Mouse (Mus musculus) limb, embryonic 14.5 days (tissue): ENCODE measurements at regions not wholly inside any gene's neighbourhood (a gene's known extent, or its start where the extent isn't known, plus 50 kb on each side); places are given as distances from the start of the nearest gene placed in this dataset.

Source experiments
- ATAC-seq: fragments of 200-750 bp; cut with Nextera tagmentation; 2 replicates; pipeline ENCODE4 v1.8.0; 2017; ENCODE audit warnings: low read depth, moderate number of reproducible peaks, moderate TSS enrichment; ENCODE audit not compliant: low FRiP score
- DNase-seq: peaks from one replicate; pipeline ENCODE4 v3.0.0-alpha.2; 2015; ENCODE audit warnings: low spot score
- H3K27ac ChIP-seq: fragments of 300-500 bp; sonication (generic); replicated peaks from 2 replicates; pipeline ENCODE4 v1.5.1; 2014; ENCODE audit warnings: low read depth, mild to moderate bottlenecking, low read length, moderate library complexity, mixed read lengths
- H3K27me3 ChIP-seq: fragments of 300-500 bp; sonication (generic); 2 replicates; pipeline ENCODE4 v1.6.1; 2014; ENCODE audit warnings: low read length, mixed read lengths; ENCODE audit not compliant: control insufficient read depth, insufficient read depth
- H3K36me3 ChIP-seq: fragments of 300-500 bp; sonication (generic); 2 replicates; pipeline ENCODE4 v1.6.1; 2014; ENCODE audit warnings: mild to moderate bottlenecking, low read length, moderate library complexity, mixed read lengths; ENCODE audit not compliant: control insufficient read depth, insufficient read depth
- H3K4me1 ChIP-seq: fragments of 300-500 bp; sonication (generic); 2 replicates; pipeline ENCODE4 v1.6.1; 2014; ENCODE audit warnings: antibody characterized with exemption, low read length, mixed read lengths; ENCODE audit not compliant: control insufficient read depth, insufficient read depth
- H3K4me2 ChIP-seq: fragments of 300-500 bp; sonication (generic); replicated peaks from 2 replicates; pipeline ENCODE4 v1.6.1; 2014; ENCODE audit warnings: low read depth, mild to moderate bottlenecking, low read length, moderate library complexity; ENCODE audit not compliant: severe bottlenecking
- H3K4me3 ChIP-seq: fragments of 300-500 bp; sonication (generic); replicated peaks from 2 replicates; pipeline ENCODE4 v1.5.1; 2014; ENCODE audit warnings: low read length
- H3K9ac ChIP-seq: fragments of 300-500 bp; sonication (generic); 2 replicates; pipeline ENCODE4 v1.6.1; 2014; ENCODE audit warnings: mild to moderate bottlenecking, low read depth, low read length, moderate library complexity; ENCODE audit not compliant: severe bottlenecking
- H3K9me3 ChIP-seq: fragments of 300-500 bp; sonication (generic); 2 replicates; pipeline ENCODE4 v1.6.1; 2016; ENCODE audit warnings: low read length; ENCODE audit not compliant: control insufficient read depth
- POLR2A ChIP-seq: fragments of 200-500 bp; IDR thresholded peaks from 2 replicates; pipeline ENCODE4 v1.8.0; 2012; ENCODE audit warnings: inconsistent platforms, mild to moderate bottlenecking, moderate library complexity, borderline replicate concordance; ENCODE audit not compliant: insufficient read depth, insufficient read length; ENCODE audit errors: extremely low read depth
- WGBS: fragments of 180-500 bp; shearing (Covaris S2); extraction: QIAGEN DNeasy Blood & Tissue Kit; methylation state at CpG from one replicate; pipeline ENCODE4 v1.1.7; 2014; 5-methylcytosine and 5-hydroxymethylcytosine counted together

DNA sequence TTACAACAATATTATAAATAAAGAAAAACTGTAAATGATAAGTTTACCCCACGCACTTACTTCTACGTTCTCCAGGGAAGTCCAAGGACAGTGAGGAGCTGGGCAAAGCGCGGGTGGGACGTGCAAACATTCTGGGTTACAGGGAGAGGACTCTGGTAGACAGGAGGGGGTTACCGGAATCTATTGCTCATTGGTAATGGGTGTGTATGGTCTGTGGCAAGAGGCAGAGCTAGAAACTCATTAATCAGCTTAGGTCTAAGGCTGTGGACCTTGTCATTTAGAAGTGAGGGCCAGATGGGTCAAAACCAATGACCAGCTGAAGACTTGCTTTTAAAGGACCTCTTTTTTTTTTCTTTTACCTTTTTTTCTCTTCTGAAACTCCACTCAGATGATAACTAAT, 107.9 kb upstream of the Hmgn3 start:
- no peak for TF ChIP-seq POLR2A
- H3K4me2 ChIP-seq = no peak overlapping the region
- H3K36me3 ChIP-seq = no peaks in the 10 kb centered on the region
- no peak overlapping the region for H3K27ac ChIP-seq
- H3K9ac ChIP-seq = no peak overlapping the region
- no peak overlapping the region for H3K4me3 ChIP-seq
- WGBS = 95% methylated on average over 6 of the region's 6 CpGs
- H3K4me1 ChIP-seq = no peaks in the 10 kb centered on the region
- no peak for ATAC-seq
- H3K9me3 ChIP-seq = no peaks in the 10 kb centered on the region
- no peaks in the 10 kb centered on the region for H3K27me3 ChIP-seq
- DNase-seq = no peak

DNA sequence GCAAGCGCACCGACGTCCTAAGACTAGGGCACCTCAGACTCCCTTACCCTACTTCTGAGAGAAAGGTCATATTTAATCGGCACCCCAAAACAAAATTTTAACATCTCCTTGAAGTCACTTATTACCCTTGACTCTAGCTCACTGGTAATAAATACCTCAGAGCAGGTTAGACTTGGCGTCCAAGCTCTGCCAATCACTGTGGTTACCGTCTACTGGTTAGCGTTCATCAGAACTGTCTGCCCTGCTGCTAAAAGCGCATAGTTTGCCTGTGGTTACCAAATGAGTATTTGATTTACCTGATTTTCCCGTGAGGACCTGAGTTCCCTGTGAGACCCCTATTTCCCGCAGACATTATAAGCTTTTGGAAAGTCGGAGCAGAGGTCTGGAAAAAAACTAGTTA, 107.3 kb upstream of the Hmgn3 start:
- DNase-seq (no peak), ATAC-seq (no peak)
- Histone ChIP-seq H3K4me1 (no peaks in the 10 kb centered on the region), H3K9ac (no peak overlapping the region), H3K27me3 (no peaks in the 10 kb centered on the region), H3K27ac (no peak overlapping the region), H3K4me2 (no peak overlapping the region), H3K36me3 (no peaks in the 10 kb centered on the region), H3K4me3 (no peak overlapping the region), H3K9me3 (no peaks in the 10 kb centered on the region)
- WGBS = 83% methylated on average over 11 of the region's 11 CpGs
- no peak for TF ChIP-seq POLR2A

DNA sequence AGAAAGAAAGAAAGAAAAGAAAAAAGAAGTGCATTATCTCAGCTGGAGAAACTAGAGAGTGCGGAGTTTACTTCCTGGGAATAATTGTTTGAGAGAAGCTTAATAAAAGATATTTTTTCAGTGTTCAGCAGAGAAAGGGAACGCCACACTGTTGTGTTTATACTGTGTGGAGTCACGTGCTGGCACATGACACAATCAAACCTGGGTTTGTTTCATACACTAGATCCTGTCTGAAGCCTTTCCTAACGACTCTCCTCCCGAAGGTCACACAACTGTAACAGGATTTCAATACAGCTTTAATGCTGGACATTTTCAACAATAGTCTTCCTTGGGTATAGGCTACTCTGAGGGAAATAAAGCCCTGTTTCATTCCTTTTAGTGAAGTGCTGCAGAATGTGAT, 105.3 kb upstream of the Hmgn3 start:
- Histone ChIP-seq H3K27me3 (no peaks in the 10 kb centered on the region), H3K36me3 (no peaks in the 10 kb centered on the region), H3K4me1 (no peaks in the 10 kb centered on the region), H3K9ac (no peak overlapping the region), H3K27ac (no peak overlapping the region), H3K9me3 (no peaks in the 10 kb centered on the region), H3K4me2 (no peak overlapping the region), H3K4me3 (no peak overlapping the region)
- no peak for TF ChIP-seq POLR2A
- 65% methylated on average over 5 of the region's 5 CpGs for WGBS
- DNase-seq = no peak
- ATAC-seq = no peak

DNA sequence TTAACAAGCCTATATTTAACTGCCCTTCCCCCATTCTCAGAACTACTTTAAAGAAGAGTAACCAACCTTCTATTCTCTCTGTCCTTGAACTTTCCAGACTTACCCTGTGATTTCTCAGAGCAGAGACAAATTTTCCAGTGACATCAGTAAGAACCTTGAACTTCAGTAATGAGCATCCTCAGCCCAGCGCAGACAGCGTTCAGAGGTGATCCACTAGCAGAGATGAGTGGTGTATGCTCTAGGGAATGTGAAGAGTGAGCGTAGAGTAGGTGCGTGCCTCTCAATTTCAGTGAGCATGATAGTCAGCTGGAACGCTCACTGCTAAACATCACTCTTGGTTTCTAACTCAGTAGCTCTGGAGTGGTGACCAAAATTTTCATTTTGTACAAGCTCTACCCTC, 103.4 kb upstream of the Hmgn3 start:
- ATAC-seq (no peak), DNase-seq (no peak)
- H3K9ac ChIP-seq = no peak overlapping the region
- no peaks in the 10 kb centered on the region for H3K4me1 ChIP-seq
- no peaks in the 10 kb centered on the region for H3K9me3 ChIP-seq
- no peaks in the 10 kb centered on the region for H3K36me3 ChIP-seq
- no peak overlapping the region for H3K4me3 ChIP-seq
- no peak overlapping the region for H3K27ac ChIP-seq
- no peaks in the 10 kb centered on the region for H3K27me3 ChIP-seq
- 93% methylated on average over 5 of the region's 5 CpGs for WGBS
- no peak for TF ChIP-seq POLR2A
- no peak overlapping the region for H3K4me2 ChIP-seq

- DNase-seq = no peak
- H3K27me3 ChIP-seq = no peaks in the 10 kb centered on the region
- no peak overlapping the region for H3K9ac ChIP-seq
- 85% methylated on average over 2 of the region's 2 CpGs for whole genome bisulfite sequencing
- no peak for TF ChIP-seq POLR2A
- no peaks in the 10 kb centered on the region for H3K9me3 ChIP-seq
- no peak overlapping the region for H3K4me3 ChIP-seq
- H3K27ac ChIP-seq = no peak overlapping the region
- no peaks in the 10 kb centered on the region for H3K4me1 ChIP-seq
- H3K36me3 ChIP-seq = no peaks in the 10 kb centered on the region
- ATAC-seq = no peak
- no peak overlapping the region for H3K4me2 ChIP-seq
Measured at GRCm38 (mm10) chr9:83248164-83248730, 101.8 kb upstream of the Hmgn3 start.
